Mouse (Mus musculus): ENCODE data around the gene Gm11569.
"Not testable (repeated sequence)": the region's sequence is repeated elsewhere in the genome, so short reads cannot be mapped to it uniquely, and the experiment has no call there.

GRCm38 (mm10) chr11:99804346-99804745 lies 5.6 kb upstream of the Gm11569 start, which contains the start of gene Gm11554:
- not testable (repeated sequence) for TF ChIP-seq CTCF (conservative IDR thresholded peaks at IDR 0.05 in 1 of 2, IDR thresholded peaks at IDR 0.05 in 1 of 2; ENCODE audit: low read depth in 2 of 2, low read length in 2 of 2); POLR2A (IDR thresholded peaks at IDR 0.05; ENCODE audit: low read depth, low read length); GABPA (IDR thresholded peaks at IDR 0.05; ENCODE audit: insufficient replicate concordance, low read depth, low read length); ZNF384 (IDR thresholded peaks at IDR 0.05; ENCODE audit: low read depth, low read length); UBTF (IDR thresholded peaks at IDR 0.05; ENCODE audit: low read depth, low read length); E2F4 (IDR thresholded peaks at IDR 0.05; ENCODE audit: insufficient replicate concordance, low read depth, low read length); SIN3A (IDR thresholded peaks at IDR 0.05; ENCODE audit: low read length); ELF1 (IDR thresholded peaks at IDR 0.05; ENCODE audit: low read depth, low read length); CHD1 (IDR thresholded peaks at IDR 0.05; ENCODE audit: low read depth, low read length)
